Mouse (Mus musculus) ovary, postnatal 36 days (tissue): ENCODE data around the gene Prdm15.

Experiments
- DNase-seq: peaks from one replicate; pipeline ENCODE4 v3.0.0; 2022; ENCODE audit warnings: low spot score, mixed read lengths

Prdm15 gene

DNA sequence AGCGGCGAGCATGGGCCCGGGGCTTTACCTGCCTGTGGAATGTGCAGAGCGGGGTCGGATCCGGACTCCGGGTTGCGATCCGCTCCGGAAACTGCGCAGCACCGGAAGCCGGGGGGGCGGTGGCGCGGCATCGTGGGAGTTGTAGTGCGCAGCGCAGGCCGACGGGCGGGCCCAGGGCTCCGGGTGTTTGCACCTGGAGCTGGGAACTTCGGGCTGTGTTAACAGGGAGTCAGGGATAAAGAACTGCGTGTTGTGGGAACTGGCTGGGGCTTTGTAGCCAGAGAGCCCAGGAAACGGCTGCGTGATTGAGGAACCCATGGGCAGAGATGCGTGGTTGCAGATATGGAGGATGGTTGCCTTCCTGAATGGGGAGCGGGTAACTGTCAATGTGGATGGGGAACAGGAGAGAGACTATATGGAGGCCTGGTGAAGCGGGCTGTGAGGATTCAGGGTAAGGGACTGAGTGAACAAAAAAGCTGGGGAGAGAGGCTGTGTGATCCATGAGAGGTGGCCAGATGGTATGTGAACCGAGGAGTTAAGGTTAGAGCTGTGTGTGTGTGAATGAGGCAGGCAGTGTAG is at the start of gene Prdm15:
Gene Prdm15 (minus strand): TSS at position 110 of the 579 bp plus-strand sequence.
- DNase-seq: peak; percentile 88

DNA sequence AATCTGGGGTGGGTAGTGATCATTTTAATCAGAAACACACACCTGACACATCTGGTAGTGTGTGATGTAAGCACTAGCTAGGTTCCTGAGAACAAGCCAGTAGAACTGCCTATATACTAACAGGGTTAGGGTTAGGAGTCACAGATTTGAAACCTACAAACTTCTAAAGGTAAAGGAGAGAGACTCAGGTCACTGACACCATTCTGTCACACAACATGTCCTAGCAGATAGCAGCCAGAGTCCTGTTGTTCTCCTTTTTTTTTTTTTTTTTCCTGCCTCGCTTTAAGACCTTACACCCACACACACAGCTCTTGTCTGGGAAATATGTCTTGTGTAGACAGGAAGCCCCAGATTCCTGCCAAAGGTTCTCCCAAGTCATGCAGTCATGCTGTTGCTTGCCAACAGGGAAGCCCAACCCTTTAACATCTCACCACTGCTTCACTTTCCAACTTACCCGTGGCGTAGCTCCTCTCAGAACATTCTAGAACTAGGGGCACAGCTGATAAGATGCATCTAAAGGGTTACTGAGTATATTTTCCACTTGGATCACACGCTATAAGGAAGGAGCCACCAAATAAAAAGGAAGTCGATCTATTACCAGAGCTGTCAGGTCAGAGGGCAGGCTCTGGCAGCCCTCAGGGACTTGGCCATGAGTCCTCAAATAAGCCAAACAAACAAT is 45.8 kb upstream of the Prdm15 start:
- peak; percentile 10 for DNase-seq

DNA sequence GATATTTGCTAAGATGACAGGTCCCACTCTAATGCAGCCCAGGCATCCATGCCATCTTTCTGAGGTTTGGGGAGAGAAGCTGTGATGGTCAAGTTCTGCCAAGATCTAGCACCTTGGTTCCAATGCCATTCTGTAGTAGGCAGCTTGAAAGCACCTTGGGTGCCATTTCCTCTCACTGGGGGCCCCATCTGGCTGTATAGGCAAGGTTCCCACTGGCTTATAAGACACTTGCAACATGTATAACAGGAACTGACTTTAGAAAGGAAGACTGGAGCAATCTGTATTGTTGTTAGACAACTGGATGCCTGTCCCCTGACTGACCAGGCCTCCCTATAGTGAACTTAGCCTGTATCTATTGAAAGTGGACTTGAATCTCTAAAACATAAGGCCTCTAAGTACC is 36.1 kb upstream of the Prdm15 start:
- no peak for DNase-seq

DNA sequence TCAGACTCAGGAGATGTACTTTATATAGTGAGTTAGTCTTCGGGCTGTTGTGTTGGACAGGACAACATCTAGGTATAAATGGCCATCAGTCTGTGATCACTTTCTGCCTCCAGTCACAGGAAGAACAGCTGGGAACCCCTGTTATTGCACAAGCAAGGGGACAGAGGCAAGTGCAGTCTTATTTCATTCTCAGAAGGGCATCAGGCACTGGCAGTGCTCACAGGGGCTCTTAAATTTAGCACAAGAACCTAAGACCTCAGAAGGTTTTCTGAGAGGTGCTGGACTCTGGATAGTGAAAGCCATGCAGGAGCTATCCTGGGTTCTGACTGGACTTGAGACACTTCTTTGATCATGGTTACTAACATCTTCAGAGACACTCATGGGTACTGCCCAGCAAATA is 32.0 kb upstream of the Prdm15 start:
- no peak for DNase-seq

DNA sequence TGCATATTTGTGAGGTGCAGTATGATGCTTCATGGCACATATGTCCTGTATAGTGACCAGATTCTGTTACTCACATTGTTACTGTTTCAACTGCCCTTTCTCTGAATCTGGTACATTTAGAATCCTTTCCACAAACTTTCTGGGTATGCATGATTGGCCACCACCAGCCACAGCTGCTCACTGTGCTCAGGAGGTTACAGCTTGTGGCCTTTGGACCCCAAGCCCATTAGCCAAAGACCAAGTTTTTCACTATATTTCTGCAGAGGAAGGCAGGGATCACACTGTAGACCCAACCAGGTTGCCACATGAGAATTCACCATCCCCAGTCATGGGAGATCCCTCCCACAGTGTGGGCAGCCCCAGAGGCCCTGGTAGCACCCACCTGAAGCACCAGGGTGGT is 31.2 kb upstream of the Prdm15 start:
- no peak for DNase-seq

DNA sequence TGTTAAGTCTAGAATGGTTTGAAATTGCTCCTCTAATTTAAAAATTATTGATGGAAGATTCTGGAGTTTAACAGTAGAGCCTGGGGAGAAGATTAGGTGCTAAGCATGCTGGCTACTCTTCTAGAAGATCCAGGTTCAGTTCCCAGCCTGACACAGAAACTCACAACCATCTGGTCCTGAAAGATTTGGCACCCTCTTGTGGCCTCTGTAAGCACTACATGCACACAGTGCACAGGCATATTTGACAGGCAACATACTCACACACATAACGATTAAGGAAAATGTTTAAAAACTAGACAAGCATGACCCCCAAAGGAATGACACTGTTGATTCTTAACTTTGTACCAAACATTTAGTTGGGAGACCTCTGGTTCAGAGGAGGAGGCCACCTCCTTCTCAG is 27.5 kb upstream of the Prdm15 start:
- peak; percentile 22 for DNase-seq

DNA sequence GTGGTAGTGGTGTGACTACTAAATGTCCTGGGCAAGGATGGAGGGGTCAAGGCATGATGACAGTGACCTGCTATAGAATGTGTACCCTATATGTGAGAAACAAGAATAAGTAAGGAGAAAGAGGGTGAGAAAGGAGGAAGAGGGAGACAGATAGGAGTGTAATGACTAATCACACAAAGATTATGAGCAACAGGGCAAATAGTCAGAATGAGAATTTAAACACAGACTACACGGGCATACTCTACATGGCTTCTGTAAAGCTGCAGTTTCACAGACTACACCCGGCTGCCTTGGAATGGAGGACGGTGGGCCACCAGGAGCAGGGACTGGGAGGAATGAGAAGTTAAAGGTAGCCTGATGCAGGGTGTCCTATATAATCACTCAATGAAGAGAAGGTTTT is 25.9 kb upstream of the Prdm15 start:
- no peak for DNase-seq

DNA sequence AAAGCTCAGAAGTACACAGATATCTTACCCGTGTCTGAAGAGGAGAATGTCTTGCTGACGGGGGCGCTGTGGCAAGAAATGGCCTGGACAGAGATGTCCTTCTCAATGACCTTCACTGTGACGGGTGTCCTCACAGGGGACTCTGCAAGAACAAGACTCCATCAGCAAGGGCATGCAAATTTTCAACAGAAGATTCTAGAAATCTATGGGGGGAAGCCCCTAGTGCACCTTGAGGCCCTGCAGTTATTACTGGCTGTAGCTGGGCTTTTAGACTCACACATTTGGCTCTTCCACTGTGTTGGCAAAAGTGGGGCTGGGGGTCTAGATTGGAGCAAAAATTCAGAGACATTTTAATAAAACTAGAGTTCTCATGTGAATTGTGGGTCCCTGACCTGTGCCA is 23.5 kb upstream of the Prdm15 start:
- DNase-seq: no peak

DNA sequence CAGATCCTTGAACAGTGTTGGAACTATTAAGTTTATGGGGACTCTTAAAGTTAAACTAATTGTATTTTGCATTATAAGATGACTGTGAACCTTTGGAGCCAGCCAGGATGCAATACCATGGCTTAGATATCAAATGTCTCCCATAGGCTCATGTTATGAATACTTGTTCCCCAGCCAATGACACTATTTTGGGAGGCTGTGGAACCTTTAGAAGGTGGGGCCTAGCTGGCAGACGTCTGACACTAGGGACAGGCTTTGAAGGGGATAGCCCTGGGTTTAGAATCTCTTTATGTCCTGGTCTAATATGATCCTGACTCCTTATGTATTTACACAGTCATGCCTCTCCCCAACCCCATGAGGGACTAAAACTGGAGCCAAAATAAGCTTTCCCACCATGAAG is 22.7 kb upstream of the Prdm15 start:
- DNase-seq: no peak

DNA sequence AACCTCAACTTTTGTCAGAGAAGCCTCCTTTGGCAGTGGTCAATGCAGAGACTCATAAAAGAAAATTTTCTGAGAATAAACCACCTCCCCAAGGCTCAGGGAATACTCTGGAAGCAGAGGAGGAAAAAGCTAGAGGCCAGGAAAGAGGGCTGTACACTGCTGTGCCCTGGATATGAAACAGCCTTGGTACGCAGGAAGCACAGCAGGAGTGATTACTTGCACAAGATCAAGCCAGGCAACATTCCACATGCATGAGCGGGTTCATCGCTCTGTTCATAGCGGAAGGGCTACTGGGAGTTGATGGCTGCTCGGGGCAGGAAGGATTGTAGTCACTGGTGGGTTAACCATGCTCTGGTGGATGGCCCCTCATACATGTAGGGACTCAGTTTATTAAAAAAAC is 21.0 kb upstream of the Prdm15 start:
- no peak for DNase-seq

DNA sequence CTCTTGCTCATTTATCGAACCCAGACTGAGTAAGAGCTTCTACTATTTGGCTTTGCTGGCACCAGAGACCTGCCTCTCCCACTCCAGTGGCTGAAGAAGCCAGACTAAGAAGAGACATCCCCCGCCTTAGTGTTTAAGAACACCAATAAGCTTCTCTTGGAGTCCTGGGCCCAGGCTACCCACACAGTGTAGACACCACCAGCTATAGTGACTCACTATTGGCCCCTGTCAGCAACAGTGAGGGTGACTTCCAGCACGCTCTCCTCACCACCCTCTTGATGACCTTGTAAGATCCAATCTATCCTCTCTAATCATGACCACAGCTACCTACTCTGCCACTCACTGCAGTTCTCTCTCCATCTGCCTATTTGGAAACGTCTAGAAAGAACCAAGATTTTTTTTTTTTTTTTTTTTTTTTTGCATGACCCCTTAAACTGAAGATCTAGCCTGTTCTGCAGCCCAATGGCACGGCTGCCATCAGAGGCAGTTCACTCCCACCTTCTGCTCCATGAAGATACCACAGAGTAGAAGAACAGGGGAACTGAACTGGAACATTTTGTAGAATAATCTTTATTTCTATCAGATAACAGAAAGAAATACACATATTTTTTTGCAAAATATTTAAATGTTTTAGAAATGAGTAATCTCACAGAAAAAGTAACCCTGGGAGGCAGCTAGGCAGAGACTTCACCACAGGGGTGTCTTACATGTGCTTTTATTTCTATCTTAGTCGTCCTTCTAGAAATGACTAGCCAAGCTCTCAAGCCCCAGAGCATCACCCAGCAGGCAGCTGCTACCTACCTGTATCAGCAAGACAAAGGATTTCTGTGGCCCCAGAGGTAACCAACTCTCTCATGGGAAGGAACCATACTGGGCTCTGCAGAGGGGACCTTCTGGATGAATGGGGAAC is 17.8 kb upstream of the Prdm15 start:
- no peak for DNase-seq

DNA sequence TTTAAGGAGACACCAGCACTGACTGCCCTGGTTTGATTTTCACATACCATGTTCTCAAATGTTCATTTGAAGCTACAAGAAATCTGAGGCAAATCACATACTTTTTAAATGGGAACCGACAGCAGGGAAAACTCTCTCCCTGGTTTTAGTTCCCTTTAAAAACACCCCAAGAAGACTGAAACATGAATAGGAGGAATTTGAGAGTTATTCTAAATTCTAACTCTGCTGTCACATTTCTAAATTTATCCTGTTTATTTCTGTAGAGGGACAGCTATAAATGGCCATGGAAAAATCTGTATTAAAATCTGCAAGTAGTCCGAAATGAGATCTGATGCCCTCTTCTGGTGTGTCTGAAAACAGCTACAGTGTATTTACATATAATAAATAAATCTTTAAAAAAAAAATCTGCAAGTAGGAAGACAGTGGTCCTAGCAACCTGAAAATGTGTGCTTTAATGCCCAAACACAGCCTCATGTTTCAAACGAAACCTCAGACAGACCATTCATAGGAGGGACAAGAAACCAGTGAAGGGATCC is 12.3 kb upstream of the Prdm15 start:
- no peak for DNase-seq

DNA sequence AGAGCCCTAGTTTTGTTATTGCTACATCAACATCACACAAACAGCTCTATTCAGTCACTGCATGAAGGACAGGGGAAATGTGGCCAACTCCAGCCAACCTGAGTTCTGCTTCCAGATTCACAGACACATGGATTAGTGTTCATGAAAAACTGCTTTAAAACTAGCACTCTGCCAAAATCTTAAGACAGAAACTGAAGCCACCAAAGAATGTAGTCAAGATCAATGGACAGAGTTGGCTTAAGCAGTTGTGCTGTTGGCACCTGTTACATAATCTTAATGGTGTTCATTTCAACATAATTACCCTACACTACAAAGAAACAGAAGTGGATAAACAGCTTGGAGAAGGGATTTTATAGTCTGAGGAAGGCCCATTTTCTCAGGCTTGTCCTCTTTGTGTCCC is 4.4 kb upstream of the Prdm15 start:
- DNase-seq: no peak

DNA sequence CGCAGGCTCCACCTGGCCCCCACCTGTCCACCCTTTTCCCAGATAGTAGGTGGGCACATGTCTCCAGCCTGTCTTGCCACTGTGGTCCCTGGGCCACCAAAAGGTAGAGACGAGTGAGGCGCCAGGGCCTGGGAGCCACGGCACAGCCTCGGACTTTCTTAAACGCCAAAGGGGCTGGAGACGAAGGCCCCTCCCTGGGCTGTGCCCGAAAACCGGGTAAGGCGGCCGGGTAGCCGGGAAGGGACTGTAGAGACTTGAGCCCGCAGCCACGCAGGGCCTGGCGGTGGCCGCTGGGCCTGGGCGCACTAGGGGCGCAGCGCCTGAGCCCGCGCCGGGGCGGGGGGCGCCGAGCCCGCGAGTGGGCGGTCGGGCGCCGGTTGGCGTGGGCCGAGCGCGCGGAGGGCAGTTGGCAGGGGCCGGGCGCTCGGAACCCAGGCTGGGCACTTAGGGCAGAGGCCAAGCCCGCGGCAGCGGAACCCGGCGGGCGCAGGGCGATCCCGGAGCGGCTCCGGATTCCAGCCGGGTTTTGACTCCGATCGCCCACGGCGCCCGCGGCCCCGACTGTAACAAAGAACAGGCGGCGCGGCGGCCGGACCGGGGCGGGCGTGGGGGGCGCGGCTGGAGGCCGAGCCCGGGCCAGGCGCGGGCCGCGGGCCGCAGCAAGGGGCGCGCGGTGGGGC is 449 bp downstream of the Prdm15 start:
- DNase-seq: peak; percentile 89

DNA sequence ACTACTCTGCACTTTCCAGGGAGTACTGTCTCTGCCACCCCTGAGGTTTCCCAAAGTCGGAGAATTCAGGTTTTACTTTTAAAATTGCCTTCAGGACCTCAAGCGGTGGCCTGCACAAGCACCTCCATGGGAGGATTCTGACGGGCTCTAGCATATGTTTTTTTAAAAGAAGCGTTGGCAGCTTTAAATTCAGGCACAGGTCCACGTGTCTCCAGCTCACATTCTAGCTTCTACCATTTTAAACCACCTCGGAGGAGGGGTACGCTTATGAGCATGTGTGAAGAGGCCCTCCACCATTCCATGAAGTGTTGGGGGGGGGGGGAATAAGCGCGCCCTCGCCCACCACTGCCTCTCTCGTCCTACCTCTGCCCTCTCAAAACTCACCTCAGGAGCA is 986 bp downstream of the Prdm15 start:
- peak; percentile 8 for DNase-seq

DNA sequence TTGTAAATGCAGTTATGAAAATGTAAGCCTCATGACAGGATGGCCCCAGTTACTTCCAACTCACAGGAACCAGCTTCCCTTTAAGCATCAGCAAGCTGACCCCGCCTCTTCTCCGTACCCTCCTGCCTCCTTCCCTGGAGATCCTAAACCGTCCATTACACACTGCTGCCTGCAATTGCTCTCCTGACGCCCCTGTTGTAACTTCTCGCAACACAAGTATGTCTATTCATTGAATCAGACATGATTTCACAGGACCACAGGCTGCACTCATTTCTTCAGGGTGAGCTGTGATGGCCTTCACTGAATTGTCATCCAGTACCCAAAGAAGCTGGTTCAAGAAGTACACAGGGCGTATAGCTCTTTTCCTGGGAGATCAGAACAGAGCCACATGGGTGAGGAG is 2.8 kb downstream of the Prdm15 start:
- no peak for DNase-seq

DNA sequence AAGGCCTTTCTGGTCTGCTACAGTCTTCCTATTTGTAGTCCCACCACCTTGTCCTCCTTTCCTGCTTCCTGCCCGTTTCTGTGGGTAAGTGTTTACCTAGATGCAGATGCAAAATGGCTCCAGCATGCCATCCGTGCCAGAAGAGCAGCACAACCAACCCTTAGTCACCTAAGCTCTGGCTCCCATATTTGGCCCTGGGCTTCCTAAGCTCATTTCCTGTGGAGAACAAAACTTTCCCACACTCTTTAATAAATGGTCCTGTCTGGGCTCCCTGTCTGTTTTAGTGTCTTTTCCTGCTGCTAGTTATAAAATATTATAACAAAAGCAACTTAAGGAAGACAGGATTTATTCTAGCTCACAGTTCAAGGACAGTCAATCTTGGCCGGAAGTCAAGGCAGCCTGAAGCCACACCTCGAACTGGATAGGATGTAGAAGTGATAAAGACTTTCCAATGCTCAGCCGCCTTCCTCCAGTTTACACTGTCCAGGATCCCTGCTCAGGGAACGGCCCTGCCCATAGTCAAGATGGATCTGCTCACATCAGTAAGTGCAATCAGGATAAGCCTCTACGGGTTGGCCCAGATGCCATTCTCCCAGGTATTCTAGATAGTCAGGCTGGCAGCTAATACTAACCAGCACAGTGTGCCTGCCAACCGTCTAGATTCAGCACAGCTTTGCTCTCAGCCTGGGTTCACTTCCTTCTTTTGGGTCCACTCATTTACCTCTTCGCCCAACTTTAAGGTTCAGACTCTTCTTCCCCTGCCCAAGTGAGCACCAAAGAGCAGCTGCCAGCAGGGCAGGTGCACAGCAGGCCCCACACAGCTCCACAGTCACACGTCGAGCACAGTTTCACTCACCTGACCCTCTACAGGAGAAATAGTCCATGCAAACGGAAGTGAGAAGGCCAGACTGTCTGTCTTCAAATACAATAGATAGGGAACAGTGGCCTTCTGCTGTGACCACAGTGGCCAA is 6.4 kb downstream of the Prdm15 start:
- no peak for DNase-seq

DNA sequence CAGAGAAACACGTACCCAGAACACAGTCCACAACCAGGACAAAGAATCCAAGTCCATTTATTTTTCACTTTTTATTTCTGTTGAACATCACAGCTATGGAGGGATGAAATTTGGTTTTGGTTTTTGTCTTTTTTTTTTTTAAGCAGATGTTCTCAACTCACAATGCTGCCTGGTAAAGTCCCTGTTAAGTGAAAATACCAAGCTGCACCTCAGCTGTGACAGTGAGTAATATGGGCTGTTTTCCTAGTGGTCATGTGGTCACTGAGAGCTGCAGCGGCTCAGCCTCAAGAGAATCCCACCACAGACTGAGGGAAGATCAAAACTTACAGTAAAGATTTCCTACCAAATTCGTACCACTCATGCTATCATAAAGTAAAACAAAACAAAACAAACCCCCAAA is 19.5 kb downstream of the Prdm15 start:
- no peak for DNase-seq

DNA sequence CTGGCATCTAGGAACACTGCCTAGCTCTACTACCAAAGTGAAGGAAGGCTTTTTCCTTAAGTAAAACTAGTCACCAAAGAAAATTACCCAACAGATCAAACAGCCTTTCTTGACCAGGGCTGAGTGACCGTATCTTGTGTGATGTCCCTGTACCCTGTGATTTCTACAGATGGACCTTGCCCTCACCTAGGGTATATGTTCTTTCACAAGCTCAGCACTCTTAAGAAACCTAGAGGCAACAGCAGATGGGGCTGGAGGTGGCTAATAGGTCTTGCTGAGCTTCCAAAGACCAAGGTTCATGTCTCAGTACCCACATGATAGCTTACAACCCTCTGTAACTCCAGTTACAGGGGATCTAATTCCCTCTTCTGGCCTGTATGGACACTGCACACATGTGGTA is 23.4 kb downstream of the Prdm15 start:
- no peak for DNase-seq

DNA sequence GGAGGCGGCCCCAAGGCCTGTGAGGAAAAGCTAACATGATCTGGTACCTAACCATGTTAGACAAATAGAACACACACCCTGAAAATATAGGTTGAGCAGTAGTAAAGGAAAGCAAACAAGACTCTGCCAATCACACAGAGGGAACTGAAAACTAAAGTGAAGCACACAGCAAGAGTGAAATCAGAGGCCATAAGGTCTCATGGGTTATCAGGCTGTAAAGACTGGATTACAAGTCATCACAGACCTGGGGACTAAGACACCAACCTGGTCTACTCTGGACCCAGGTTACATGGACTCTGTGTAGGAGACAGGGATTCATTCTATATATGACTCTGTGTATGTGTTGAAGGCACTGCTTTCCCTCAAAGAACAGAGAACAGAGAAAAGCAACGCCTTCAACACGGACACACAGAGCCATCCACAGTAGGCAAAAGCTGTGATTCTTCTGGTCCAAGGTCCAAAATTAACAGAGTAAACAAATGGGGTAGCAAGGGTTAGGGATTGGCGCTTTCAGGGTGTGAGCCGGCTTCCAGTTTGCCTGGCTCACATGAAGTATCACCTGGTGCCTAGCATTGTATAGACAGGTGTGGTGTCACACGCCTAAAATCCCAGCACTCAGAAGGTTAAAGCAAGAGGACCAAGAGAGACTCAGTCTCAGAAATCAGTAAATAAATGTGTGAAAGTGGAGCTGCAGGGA is 28.2 kb downstream of the Prdm15 start:
- DNase-seq: no peak

DNA sequence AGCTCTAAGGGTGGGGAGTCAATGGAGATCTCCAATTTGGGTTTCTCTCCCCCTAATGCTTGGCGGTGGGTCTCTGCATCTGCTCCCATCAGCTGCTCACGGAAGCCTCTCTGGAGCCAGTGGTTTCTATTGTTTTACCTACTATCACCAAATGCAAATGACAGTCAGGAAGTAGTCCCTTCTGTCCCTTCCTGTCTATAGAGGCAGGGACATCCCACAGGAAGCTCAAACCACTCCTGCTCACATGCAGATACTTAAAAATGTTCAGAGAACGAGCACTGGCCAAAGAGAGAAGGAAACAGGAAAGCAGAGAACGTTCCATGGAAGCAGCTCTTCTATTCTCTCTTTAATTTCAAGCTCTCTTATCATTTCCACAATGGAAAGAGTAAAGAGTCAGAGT is 32.1 kb downstream of the Prdm15 start:
- DNase-seq: no peak
